Mouse (Mus musculus) bone marrow, adult 2 months (tissue): Measurements from ENCODE around the gene Pard3b.

Experiments
- CTCF ChIP-seq: fragments of 200-500 bp; IDR thresholded peaks from 2 replicates; pipeline ENCODE4 v1.5.1; 2011; ENCODE audit warnings: low read length, control low read depth; ENCODE audit not compliant: control insufficient read depth, insufficient read depth
- POLR2A ChIP-seq: fragments of 200-500 bp; IDR thresholded peaks from 2 replicates; pipeline ENCODE4 v1.6.1; 2011; ENCODE audit warnings: low read depth, mild to moderate bottlenecking, control low read depth, low read length, borderline replicate concordance; ENCODE audit not compliant: control insufficient read depth

GRCm38 (mm10) chr1:62374427-62375050 lies 735.9 kb downstream of the Pard3b start:
- no peak for TF ChIP-seq CTCF
- no peak for TF ChIP-seq POLR2A
